Mouse (Mus musculus): ENCODE results near the gene Batf2. TPM values are rescaled to one million over a fixed set of nuclear protein-coding genes. Genes with fewer than 3 reads are reported as not detected.

Gene Batf2
- 0.10 and 0.15 TPM in 2 replicates for polyA plus RNA-seq (2016; fragmentation: Nextera tagmentation; extraction: Ambion mirVana)

DNA sequence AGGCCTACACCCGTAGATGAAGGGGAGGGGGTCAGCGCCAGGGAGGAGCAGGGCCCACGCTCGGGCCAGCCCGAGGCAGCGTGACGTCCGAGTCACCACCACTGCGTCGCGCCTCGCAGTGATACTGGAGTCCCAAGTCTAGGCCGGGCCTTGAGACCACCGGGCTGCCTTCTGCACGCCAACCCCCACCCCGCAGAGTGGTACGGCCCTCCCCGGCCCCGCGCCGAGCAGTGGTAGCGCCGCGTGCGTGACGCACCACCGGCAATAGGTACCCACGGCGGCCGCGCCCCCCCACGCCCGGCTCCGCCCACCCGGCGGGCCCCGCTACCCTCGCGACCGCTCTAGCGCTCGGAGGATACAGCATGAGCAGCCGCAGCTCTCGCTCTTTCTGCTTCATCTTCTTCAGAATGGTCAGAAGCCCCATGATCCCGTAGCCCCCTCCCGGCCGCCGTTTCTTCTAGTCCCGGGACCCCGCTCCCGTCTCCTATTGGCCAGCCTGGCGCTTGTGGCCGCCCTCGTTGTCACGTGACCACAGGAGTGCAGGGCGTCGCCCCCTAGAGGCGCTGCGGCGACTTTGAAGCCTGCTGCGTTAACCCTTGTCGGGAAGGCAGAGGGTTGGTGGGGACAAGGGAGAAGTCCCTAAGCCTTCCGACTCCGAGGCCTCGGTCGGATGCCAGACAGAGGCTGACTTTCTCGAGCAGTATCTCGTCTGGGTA lies at the start of gene Batf2:
TSS of gene Batf2 (plus strand) at position 306 of the 716 bp plus-strand sequence.
- 2% methylated on average over 67 of the region's 68 CpGs for WGBS (ENCODE audit: insufficient replicate concordance)
- H3K9ac ChIP-seq: peak within 1 kb of the TSS; percentile 85
- H3K27ac ChIP-seq: peak within 1 kb of the TSS; percentile 97
- peak within 1 kb of the TSS; percentile 75 for H3K4me3 ChIP-seq
- peaks cover 30% of the 10 kb centered on the region for H3K4me1 ChIP-seq
- peak within 1 kb of the TSS; percentile 95 for H3K4me2 ChIP-seq
- H3K9me3 ChIP-seq (replicated peaks): no peaks in the 10 kb centered on the region
- ATAC-seq: peak; percentile 90
- peaks cover 23% of the 10 kb centered on the region for H3K36me3 ChIP-seq
- H3K27me3 ChIP-seq (replicated peaks): peaks cover 6% of the 10 kb centered on the region; the same call in 1 of the 2 replicates

DNA sequence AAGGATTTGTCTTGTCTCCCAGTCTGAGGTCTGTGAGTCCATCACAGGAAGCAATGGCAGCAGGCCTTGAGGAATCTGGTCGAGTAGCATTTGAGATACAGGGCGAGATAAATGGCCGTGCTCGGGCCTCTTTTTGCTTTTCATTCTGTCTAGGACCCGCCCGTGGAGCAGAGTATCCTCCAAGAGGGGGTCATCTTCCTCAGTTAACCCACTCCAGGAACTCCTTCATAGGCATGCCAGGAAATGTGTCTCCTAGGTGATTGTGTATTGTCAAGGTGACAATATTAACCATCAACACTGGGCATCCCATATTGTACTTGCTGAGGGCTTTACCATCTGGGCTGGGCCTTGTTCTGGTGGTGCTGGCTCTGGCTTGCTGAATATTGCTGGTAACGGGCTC lies 46.7 kb upstream of the Batf2 start, which contains the start of gene AC131692.1:
TSS of gene AC131692.1 (plus strand) at position 301 of the 400 bp plus-strand sequence.
- Histone ChIP-seq H3K27me3 (replicated peaks) (no peaks in the 10 kb centered on the region), H3K9ac (no peak within 1 kb of the TSS), H3K4me3 (no peak within 1 kb of the TSS), H3K4me2 (no peak within 1 kb of the TSS), H3K27ac (no peak within 1 kb of the TSS), H3K9me3 (replicated peaks) (no peaks in the 10 kb centered on the region), H3K36me3 (peaks cover 93% of the 10 kb centered on the region), H3K4me1 (peaks cover 4% of the 10 kb centered on the region; the same call in 1 of the 2 replicates)
- no peak for ATAC-seq
- 82% methylated on average over 7 of the region's 7 CpGs for WGBS (ENCODE audit: insufficient replicate concordance)

DNA sequence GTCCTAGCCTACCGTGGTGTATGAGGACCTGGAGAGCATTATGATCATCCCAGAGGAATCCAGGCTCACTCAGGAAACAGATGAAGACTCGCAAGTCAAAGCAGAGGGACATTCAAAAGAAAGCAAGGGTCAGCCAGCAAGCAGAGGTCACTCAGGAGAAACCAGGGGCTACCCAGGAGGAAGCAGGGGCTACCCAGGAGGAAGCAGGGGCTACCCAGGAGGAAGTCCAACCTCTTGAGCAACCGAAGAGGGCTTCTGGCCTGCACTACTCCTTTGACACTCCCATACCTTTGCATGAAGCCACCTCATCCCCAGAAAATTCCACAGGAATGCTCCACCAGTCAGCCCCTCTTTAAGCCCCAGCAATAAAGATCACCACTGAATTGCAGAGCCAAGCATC lies 42.9 kb upstream of the Batf2 start:
- no peak overlapping the region for H3K9ac ChIP-seq
- no peaks in the 10 kb centered on the region for H3K9me3 ChIP-seq (replicated peaks)
- H3K27ac ChIP-seq: no peak overlapping the region
- 58% methylated on average over 3 of the region's 3 CpGs for WGBS (ENCODE audit: insufficient replicate concordance)
- no peak for ATAC-seq
- peaks cover 67% of the 10 kb centered on the region for H3K36me3 ChIP-seq
- H3K27me3 ChIP-seq (replicated peaks): no peaks in the 10 kb centered on the region
- no peak overlapping the region for H3K4me3 ChIP-seq
- peaks cover 28% of the 10 kb centered on the region for H3K4me1 ChIP-seq
- no peak overlapping the region for H3K4me2 ChIP-seq

DNA sequence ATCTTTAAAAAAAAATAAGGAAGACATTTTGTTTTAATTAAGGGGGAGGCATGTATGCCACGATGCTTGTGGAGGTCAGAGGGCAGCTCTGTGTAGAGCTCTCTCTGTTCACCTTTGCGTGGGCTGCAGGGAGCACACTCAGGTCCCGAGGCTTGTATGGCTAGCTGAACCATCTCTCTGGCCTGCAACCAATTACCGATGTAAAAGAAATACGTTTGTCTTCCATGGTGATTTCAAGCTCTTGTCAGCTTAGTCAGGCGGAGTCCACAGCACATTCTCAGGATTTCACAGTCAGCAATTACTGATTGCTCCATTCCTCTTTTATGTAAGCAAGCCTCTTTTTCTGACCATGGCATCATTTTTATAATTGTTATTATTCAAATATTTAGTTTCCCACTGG lies 39.6 kb upstream of the Batf2 start:
- Histone ChIP-seq H3K4me2 (no peak overlapping the region), H3K9me3 (replicated peaks) (no peaks in the 10 kb centered on the region), H3K27me3 (replicated peaks) (no peaks in the 10 kb centered on the region), H3K4me3 (no peak overlapping the region), H3K4me1 (peaks cover 50% of the 10 kb centered on the region), H3K9ac (no peak overlapping the region), H3K27ac (no peak overlapping the region), H3K36me3 (peaks cover 34% of the 10 kb centered on the region)
- 76% methylated on average over 6 of the region's 6 CpGs for WGBS (ENCODE audit: insufficient replicate concordance)
- ATAC-seq: no peak

DNA sequence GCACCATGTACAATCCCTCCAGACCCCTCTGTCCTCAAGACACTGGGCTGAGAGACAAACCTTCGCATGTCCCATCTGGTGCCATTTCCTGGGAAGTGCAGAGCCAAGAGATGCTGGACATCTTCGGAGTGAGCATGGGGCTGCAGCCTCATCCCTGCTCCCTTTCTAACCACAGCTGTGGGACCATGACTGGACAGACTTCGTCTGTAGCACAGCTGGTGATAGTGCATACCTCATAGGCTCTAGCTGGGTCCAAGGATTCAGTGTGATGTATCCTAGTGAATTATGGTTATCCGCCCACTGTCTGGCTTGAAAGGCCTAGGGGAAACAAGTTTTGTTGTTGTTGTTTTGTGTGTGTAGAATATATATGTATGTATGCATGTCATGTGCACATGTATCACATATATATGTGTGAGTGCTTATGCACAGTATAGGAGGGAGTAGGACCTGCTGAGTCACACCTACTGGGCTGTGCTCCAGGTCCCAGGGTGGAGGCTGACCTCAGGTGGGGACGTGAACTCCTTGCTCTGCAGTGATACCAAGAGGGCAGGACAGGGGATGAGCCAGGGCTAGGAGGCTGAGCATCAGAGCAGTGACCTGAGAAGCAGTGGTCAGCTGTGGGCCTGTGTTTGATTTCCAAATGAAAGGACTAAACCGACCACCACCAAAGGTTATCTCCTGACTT lies 38.5 kb upstream of the Batf2 start:
- H3K4me3 ChIP-seq: no peak overlapping the region
- H3K4me2 ChIP-seq: no peak overlapping the region
- peak; percentile 87 for ATAC-seq
- H3K9ac ChIP-seq: no peak overlapping the region
- peaks cover 28% of the 10 kb centered on the region for H3K36me3 ChIP-seq
- H3K27ac ChIP-seq: peak overlapping the region; percentile 52
- WGBS (ENCODE audit: insufficient replicate concordance): 68% methylated on average over 6 of the region's 6 CpGs
- no peaks in the 10 kb centered on the region for H3K27me3 ChIP-seq (replicated peaks)
- H3K4me1 ChIP-seq: peaks cover 53% of the 10 kb centered on the region
- H3K9me3 ChIP-seq (replicated peaks): no peaks in the 10 kb centered on the region

DNA sequence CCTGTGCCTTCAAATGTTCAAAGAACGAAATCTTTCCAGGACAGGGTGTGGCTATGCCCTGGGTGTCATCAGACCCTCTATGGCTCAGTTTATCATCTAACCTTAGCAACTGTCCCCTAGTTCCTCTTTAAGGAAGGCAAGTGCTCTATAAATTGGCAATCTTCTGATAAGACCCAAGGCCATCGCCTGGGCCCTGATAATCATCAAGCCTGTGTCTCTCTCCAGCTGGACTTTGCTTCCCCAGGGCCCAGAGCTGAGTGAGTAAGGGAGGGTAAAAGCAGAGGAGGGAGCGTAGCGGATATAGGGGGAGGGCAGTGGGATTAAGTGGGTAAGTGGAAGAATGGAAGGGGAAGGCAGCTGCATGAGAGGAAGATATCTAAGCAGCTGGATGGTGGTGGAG lies 36.3 kb upstream of the Batf2 start:
- no peak for ATAC-seq
- Histone ChIP-seq H3K4me1 (peaks cover 51% of the 10 kb centered on the region), H3K36me3 (peaks cover 8% of the 10 kb centered on the region; the same call in 1 of the 2 replicates), H3K9ac (no peak overlapping the region), H3K4me2 (no peak overlapping the region), H3K27me3 (replicated peaks) (no peaks in the 10 kb centered on the region), H3K4me3 (no peak overlapping the region), H3K27ac (0 out of 2 replicates have a peak overlapping the region, but pooled peaks have one; percentile 8), H3K9me3 (replicated peaks) (no peaks in the 10 kb centered on the region)
- 28% methylated on average over 4 of the region's 4 CpGs for WGBS (ENCODE audit: insufficient replicate concordance)

DNA sequence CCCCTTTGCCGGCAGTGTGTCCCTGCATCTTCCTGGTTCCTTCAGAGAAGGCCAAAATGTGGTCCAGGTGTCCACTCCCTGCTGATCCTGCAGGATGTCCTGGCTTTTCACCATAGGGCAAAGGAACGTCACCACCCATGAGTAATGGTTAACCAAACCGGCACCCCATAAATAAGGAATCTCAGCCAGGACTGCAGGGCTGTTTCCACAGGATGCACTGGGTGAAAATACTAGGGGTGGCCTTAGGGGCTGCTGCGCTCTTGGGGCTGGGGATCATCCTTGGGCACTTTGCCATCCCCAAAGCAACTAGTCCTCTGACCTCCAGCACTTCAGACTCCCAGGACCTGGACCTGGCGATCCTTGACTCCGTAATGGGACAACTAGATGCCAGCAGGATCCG lies 35.2 kb upstream of the Batf2 start, which contains the start of gene Naaladl1:
TSS of gene Naaladl1 (plus strand) at position 197 of the 400 bp plus-strand sequence.
- no peaks in the 10 kb centered on the region for H3K36me3 ChIP-seq
- H3K4me1 ChIP-seq: peaks cover 43% of the 10 kb centered on the region
- H3K4me3 ChIP-seq: no peak within 1 kb of the TSS
- ATAC-seq: no peak
- no peak within 1 kb of the TSS for H3K9ac ChIP-seq
- 87% methylated on average over 7 of the region's 7 CpGs for WGBS (ENCODE audit: insufficient replicate concordance)
- H3K9me3 ChIP-seq (replicated peaks): no peaks in the 10 kb centered on the region
- H3K27me3 ChIP-seq (replicated peaks): no peaks in the 10 kb centered on the region
- 0 out of 2 replicates have a peak within 1 kb of the TSS, but pooled peaks have one; percentile 8 for H3K27ac ChIP-seq
- H3K4me2 ChIP-seq: no peak within 1 kb of the TSS; the same call in 1 of the 2 replicates

DNA sequence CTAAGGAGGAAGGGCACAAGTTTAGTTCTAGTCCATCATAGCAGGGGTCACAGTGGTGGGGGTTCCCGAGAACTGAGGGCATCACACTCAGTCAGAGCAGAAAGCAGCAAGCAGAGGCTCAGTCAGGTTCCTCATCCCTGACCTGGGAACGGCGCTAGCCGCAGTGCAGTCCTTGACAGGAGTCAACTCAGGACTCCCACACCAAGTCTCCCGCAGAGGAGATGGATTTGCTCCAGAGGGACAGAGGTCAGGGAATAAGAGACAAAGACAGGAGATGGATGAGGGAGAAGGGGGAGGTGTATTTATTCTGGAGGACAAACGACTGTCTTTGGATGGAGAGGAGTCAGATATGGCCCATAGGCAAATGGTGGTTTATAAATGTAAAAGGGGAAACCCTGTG lies 27.7 kb upstream of the Batf2 start:
- no peak overlapping the region for H3K4me2 ChIP-seq
- no peak overlapping the region for H3K9ac ChIP-seq
- ATAC-seq: no peak
- H3K4me1 ChIP-seq: peaks cover 18% of the 10 kb centered on the region
- no peak overlapping the region for H3K4me3 ChIP-seq
- H3K36me3 ChIP-seq: peaks cover 36% of the 10 kb centered on the region
- H3K9me3 ChIP-seq (replicated peaks): no peaks in the 10 kb centered on the region
- H3K27ac ChIP-seq: no peak overlapping the region
- 71% methylated on average over 6 of the region's 6 CpGs for WGBS (ENCODE audit: insufficient replicate concordance)
- no peaks in the 10 kb centered on the region for H3K27me3 ChIP-seq (replicated peaks)

DNA sequence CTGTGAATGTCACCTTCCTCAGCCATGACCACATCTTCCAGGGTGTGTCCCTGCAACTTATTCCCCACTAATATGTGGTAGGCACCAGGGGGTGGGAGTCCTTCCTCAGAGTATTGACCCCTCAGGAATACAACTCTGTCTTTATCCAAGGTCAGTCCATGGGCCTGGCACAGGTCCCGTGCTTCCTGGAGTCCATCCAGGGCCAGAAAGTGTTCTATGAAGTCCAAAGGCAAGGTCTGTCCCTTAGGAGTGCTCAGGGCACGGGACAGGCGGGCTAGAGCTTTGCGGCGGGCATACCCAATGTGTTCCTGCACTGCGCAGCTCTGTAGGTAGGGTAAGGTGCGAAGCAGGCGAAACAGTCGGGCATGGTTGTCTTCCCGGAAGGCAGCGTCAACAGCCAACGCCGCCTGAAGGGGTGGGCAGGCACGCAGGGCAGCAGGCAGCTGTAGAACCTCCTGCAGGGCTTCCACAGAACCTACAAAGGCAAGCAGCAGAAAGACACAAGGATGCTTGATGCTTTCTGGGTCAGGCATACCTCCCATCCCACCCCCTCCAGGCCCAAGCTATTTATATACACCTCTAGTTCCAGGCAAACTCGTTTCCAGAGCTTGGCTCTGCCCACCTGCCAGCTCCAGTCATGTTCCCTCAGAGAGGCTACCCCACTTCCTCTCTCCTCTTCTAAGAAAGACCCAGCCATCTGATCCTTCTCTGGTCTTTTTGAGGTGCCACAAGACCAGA lies 24.5 kb upstream of the Batf2 start:
- H3K4me3 ChIP-seq: peak overlapping the region; percentile 79
- peaks cover 26% of the 10 kb centered on the region for H3K4me1 ChIP-seq
- no peaks in the 10 kb centered on the region for H3K9me3 ChIP-seq (replicated peaks)
- H3K9ac ChIP-seq: peak overlapping the region; percentile 88
- H3K27me3 ChIP-seq (replicated peaks): no peaks in the 10 kb centered on the region
- 86% methylated on average over 15 of the region's 15 CpGs for WGBS (ENCODE audit: insufficient replicate concordance)
- peaks cover 56% of the 10 kb centered on the region for H3K36me3 ChIP-seq
- H3K27ac ChIP-seq: no peak overlapping the region
- H3K4me2 ChIP-seq: peak overlapping the region; percentile 95
- no peak for ATAC-seq

DNA sequence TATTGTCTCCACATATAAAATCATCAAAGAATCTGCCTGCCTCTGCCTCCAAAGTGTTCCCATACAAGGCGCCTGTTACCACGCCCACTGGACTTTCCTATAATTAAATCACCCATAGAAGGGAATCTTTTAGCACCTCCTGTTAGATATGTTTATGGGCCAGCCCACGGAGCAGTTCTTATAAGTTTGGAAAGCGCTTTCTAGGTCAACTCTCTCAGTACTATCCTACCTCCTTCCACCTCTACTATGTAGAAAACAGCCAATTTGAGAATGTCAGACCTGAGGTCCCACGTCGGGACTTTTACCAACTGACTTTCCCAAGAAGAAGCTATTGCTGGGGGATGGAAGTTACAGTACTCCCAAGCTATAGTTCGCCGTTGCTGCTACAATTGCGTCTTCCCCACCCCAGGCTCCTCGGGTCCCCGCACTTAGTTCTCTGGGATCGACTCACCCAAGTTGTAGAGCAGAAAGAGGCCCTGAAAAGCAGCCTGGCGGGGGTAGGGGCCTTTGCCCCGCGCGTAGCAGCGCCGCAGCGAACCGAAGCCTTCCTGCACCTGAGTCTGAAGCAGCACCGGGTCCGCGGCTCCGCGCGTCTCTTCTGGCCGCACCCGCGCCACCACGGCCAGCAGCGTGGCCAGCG lies 23.3 kb upstream of the Batf2 start:
- peak overlapping the region; percentile 88 for H3K9ac ChIP-seq
- peak overlapping the region; percentile 95 for H3K4me2 ChIP-seq
- H3K27me3 ChIP-seq (replicated peaks): no peaks in the 10 kb centered on the region
- H3K36me3 ChIP-seq: peaks cover 64% of the 10 kb centered on the region
- ATAC-seq: no peak
- peak overlapping the region; percentile 97 for H3K27ac ChIP-seq
- peak overlapping the region; percentile 79 for H3K4me3 ChIP-seq
- peaks cover 31% of the 10 kb centered on the region for H3K4me1 ChIP-seq
- H3K9me3 ChIP-seq (replicated peaks): no peaks in the 10 kb centered on the region
- WGBS (ENCODE audit: insufficient replicate concordance): 2% methylated on average over 32 of the region's 32 CpGs

DNA sequence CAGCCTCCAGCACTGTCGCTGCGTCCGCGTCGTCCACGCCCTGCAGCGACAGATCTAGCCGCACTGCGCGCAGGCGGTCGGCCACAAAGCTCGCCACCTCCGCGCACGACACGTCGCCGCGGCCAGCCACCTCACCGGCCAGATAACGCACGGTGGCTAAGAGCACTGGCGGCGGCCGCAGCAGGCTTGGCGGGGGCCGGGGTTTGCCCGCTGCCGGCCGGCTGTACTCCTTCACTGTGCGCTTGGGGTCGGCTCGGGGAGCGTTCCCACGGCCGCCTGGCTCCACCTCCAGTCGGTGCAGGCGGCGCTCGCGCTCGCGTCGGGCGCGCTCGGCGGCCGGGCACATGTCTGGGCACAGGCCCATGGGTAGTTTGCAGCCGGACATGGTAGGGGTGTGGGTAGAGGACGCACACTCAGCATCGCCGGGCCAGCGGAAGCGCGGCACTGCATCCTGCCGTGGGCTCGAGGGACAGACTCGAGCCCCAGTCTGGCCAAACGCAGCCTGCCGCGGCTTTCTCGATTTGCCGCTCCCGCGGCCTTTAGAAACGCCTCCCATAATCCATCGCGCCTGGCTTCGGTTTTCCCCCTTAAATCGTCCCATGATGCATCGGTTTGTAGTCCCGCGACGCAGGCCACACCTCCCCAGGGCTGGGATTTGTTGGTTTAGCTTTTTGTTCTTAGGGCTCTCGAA lies 22.7 kb upstream of the Batf2 start, which contains the start of gene Sac3d1:
TSS of gene Sac3d1 (minus strand) at position 665 of the 691 bp plus-strand sequence.
- H3K27ac ChIP-seq: peak within 1 kb of the TSS; percentile 97
- peak; percentile 82 for ATAC-seq
- peak within 1 kb of the TSS; percentile 79 for H3K4me3 ChIP-seq
- H3K4me2 ChIP-seq: peak within 1 kb of the TSS; percentile 95
- no peaks in the 10 kb centered on the region for H3K27me3 ChIP-seq (replicated peaks)
- H3K36me3 ChIP-seq: peaks cover 63% of the 10 kb centered on the region
- H3K9ac ChIP-seq: peak within 1 kb of the TSS; percentile 88
- WGBS (ENCODE audit: insufficient replicate concordance): under 1% methylated on average over 76 of the region's 77 CpGs
- no peaks in the 10 kb centered on the region for H3K9me3 ChIP-seq (replicated peaks)
- H3K4me1 ChIP-seq: peaks cover 31% of the 10 kb centered on the region
